Mouse (Mus musculus): Measurements from ENCODE around the gene Elp4.

The Elp4 gene

GRCm38 (mm10) chr2:105903896-105904756 is at the start of gene Elp4, which contains the start of gene Immp1l:
Gene Elp4, minus strand, starts transcription at chr2:105904564.
Gene Immp1l, plus strand, starts transcription at chr2:105904638.
- DNase-seq (ENCODE audit: low read depth, low spot score) = peak; percentile 98

- DNase-seq (ENCODE audit: low read depth, low spot score) = no peak
These were observed 49.5 kb upstream of the Elp4 start for GRCm38 (mm10) chr2:105953862-105954261.

GRCm38 (mm10) chr2:105951350-105951940 is 47.1 kb upstream of the Elp4 start:
- DNase-seq (ENCODE audit: low read depth, low spot score) = no peak

GRCm38 (mm10) chr2:105950131-105950530 is 45.8 kb upstream of the Elp4 start:
- no peak for DNase-seq (ENCODE audit: low read depth, low spot score)

- DNase-seq (ENCODE audit: low read depth, low spot score) = no peak
These were observed 13.4 kb upstream of the Elp4 start for GRCm38 (mm10) chr2:105917623-105918346.

- DNase-seq (ENCODE audit: low read depth, low spot score) = no peak
These were observed 12.3 kb upstream of the Elp4 start for GRCm38 (mm10) chr2:105916671-105917070.

GRCm38 (mm10) chr2:105913655-105914366 is 9.4 kb upstream of the Elp4 start:
- DNase-seq (ENCODE audit: low read depth, low spot score) = no peak

- DNase-seq (ENCODE audit: low read depth, low spot score) = no peak
These were observed 6.2 kb upstream of the Elp4 start for GRCm38 (mm10) chr2:105910611-105911010.

- no peak for DNase-seq (ENCODE audit: low read depth, low spot score)
These were observed 4.0 kb upstream of the Elp4 start for GRCm38 (mm10) chr2:105908351-105908750.

- no peak for DNase-seq (ENCODE audit: low read depth, low spot score)
These were observed 388 bp upstream of the Elp4 start for GRCm38 (mm10) chr2:105904757-105905146.

GRCm38 (mm10) chr2:105890816-105891215 is 13.5 kb downstream of the Elp4 start:
- DNase-seq (ENCODE audit: low read depth, low spot score) = no peak

GRCm38 (mm10) chr2:105873403-105873802 is 31.0 kb downstream of the Elp4 start:
- DNase-seq (ENCODE audit: low read depth, low spot score) = no peak

GRCm38 (mm10) chr2:105854740-105855139 is 49.6 kb downstream of the Elp4 start:
- DNase-seq (ENCODE audit: low read depth, low spot score) = peak; percentile 54

- no peak for DNase-seq (ENCODE audit: low read depth, low spot score)
These were observed 51.4 kb downstream of the Elp4 start for GRCm38 (mm10) chr2:105852971-105853370.

GRCm38 (mm10) chr2:105851714-105852293 is 52.6 kb downstream of the Elp4 start:
- DNase-seq (ENCODE audit: low read depth, low spot score) = no peak

- no peak for DNase-seq (ENCODE audit: low read depth, low spot score)
These were observed 61.2 kb downstream of the Elp4 start for GRCm38 (mm10) chr2:105843151-105843550.

- DNase-seq (ENCODE audit: low read depth, low spot score) = no peak
These were observed 86.4 kb downstream of the Elp4 start for GRCm38 (mm10) chr2:105817965-105818364.

GRCm38 (mm10) chr2:105815170-105815569 is 89.2 kb downstream of the Elp4 start:
- no peak for DNase-seq (ENCODE audit: low read depth, low spot score)

GRCm38 (mm10) chr2:105813041-105813440 is 91.3 kb downstream of the Elp4 start:
- DNase-seq (ENCODE audit: low read depth, low spot score) = no peak

- DNase-seq (ENCODE audit: low read depth, low spot score) = no peak
These were observed 94.1 kb downstream of the Elp4 start for GRCm38 (mm10) chr2:105810286-105810685.

- DNase-seq (ENCODE audit: low read depth, low spot score) = no peak
These were observed 97.8 kb downstream of the Elp4 start for GRCm38 (mm10) chr2:105806571-105806970.
